Mouse (Mus musculus): ENCODE results near the gene Fermt3. TPM values are rescaled to one million over a fixed set of nuclear protein-coding genes. Genes with fewer than 3 reads are reported as not detected.
A peak's percentile ranks its signal among the peaks of the same experiment; 100 is the strongest.
"Not testable (repeated sequence)": the region's sequence is repeated elsewhere in the genome, so short reads cannot be mapped to it uniquely, and the experiment has no call there.

Gene Fermt3
- polyA plus RNA-seq, 1 experiment from 2014 or later = 10.3 TPM

DNA sequence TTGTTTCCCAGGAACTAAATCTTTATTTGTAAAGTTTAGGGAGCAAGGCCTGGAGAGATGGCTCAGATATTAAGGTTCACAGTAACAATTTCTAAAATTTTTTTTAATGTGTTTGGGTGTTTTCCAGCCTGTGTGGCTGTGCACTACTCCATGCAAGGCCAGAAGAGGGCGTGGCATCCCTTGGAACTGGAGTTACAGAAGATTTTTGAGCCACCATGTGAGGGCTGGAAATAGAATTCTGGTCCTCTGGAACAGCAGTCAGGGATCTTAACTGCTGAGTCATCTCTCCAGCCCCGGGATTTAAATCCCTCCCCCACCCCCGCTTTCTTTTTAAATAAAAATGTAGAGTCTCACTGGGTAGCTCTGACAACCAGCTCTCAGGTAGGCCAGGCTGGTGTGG, 35.9 kb upstream of the Fermt3 start:
- Histone ChIP-seq H3K4me1 (peaks cover 33% of the 10 kb centered on the region), H3K4me3 (no peak overlapping the region), H3K36me3 (no peaks in the 10 kb centered on the region), H3K9me3 (replicated peaks) (no peaks in the 10 kb centered on the region), H3K27ac (replicated peaks) (no peak overlapping the region), H3K27me3 (ENCODE audit: low read depth, poor library complexity, severe bottlenecking) (peaks cover 48% of the 10 kb centered on the region)
- DNase-seq (ENCODE audit: low spot score) = no peak
- WGBS = 45% methylated on average over 3 of the region's 3 CpGs

DNA sequence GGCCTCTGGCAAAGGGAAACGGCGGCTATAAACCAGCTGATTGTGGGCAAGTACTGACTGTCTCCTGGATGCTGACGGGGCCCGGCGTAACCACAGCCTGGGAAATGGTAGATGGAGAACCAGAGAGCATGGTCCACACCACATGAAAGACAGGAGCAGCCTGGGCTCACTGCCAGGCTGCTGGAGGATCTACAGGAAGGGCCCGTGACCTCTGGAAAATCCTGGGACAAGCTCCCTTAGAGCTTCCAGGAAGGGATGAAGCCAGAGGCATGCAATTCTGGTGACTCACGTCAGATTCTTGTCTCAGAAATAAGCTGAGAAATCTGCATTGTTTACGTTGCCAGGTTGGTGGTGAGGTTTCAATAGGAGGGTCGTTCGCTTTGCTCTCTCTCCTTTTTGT, 35.5 kb upstream of the Fermt3 start:
- 73% methylated on average over 10 of the region's 10 CpGs for WGBS
- Histone ChIP-seq H3K27me3 (ENCODE audit: low read depth, poor library complexity, severe bottlenecking) (peaks cover 44% of the 10 kb centered on the region), H3K27ac (replicated peaks) (no peak overlapping the region), H3K4me1 (peaks cover 31% of the 10 kb centered on the region), H3K4me3 (no peak overlapping the region), H3K9me3 (replicated peaks) (no peaks in the 10 kb centered on the region), H3K36me3 (no peaks in the 10 kb centered on the region)
- DNase-seq (ENCODE audit: low spot score) = no peak

DNA sequence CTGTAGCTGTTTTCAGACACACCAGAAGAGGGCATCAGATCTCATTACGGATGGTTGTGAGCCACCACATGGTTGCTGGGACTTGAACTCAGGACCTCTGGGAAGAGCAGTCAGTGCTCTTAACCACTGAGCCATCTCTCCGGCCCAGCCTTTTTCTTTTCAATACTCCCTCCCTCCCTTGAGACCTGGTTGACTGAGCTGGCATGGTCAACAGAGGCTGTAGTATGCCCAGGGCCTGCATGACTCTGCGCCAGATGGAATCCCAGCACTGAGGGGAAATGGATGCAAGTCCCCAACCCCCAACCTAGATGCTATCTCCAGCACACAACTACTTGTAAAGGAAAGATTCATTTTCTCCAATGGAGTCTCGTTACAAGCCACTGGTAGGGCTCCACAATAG, 34.1 kb upstream of the Fermt3 start:
- not testable (repeated sequence) for DNase-seq (ENCODE audit: low spot score); H3K36me3 ChIP-seq; H3K27ac ChIP-seq (replicated peaks); H3K9me3 ChIP-seq (replicated peaks); H3K4me3 ChIP-seq
- Histone ChIP-seq H3K4me1 (peaks cover 25% of the 10 kb centered on the region), H3K27me3 (ENCODE audit: low read depth, poor library complexity, severe bottlenecking) (peaks cover 30% of the 10 kb centered on the region)
- 83% methylated on average over 4 of the region's 4 CpGs for WGBS

DNA sequence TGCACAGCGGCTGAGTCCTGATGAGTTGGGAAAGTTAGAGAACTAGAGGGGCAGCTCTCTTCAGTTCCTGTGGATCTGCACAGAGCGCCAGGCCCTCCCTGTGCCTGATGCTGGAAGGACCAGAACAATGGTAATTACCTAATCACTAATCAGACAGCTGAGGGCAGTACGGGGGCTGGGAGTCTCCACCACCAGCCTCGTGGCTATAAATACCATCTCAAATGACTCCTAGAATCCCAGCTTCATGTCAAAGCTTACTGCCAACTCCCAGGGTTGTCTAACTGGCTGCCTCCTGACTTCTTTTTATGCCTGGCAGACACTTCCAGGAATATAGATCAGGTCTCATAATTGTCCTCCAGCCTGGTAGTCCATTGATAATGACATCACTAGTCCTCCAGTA, 25.4 kb upstream of the Fermt3 start:
- Histone ChIP-seq H3K27me3 (ENCODE audit: low read depth, poor library complexity, severe bottlenecking) (no peaks in the 10 kb centered on the region), H3K4me1 (peaks cover 8% of the 10 kb centered on the region), H3K36me3 (no peaks in the 10 kb centered on the region), H3K9me3 (replicated peaks) (no peaks in the 10 kb centered on the region), H3K4me3 (no peak overlapping the region), H3K27ac (replicated peaks) (no peak overlapping the region)
- 64% methylated on average over 4 of the region's 4 CpGs for WGBS
- no peak for DNase-seq (ENCODE audit: low spot score)

- no peak overlapping the region for H3K27ac ChIP-seq (replicated peaks)
Measured at GRCm38 (mm10) chr19:7044279-7044678, 25.0 kb upstream of the Fermt3 start.

GRCm38 (mm10) chr19:7041171-7041570, 21.9 kb upstream of the Fermt3 start:
- H3K4me3 ChIP-seq = peak overlapping the region; percentile 93; the same call in 1 of the 2 replicates
- WGBS = 89% methylated on average over 2 of the region's 2 CpGs

More at GRCm38 (mm10) chr19:7044279-7044678, 25.0 kb upstream of the Fermt3 start:
- Histone ChIP-seq H3K4me3 (no peak overlapping the region), H3K4me1 (peaks cover 12% of the 10 kb centered on the region), H3K36me3 (no peaks in the 10 kb centered on the region), H3K27me3 (ENCODE audit: low read depth, poor library complexity, severe bottlenecking) (no peaks in the 10 kb centered on the region), H3K9me3 (replicated peaks) (no peaks in the 10 kb centered on the region)
- WGBS = 77% methylated on average over 4 of the region's 4 CpGs
- DNase-seq (ENCODE audit: low spot score) = no peak

DNA sequence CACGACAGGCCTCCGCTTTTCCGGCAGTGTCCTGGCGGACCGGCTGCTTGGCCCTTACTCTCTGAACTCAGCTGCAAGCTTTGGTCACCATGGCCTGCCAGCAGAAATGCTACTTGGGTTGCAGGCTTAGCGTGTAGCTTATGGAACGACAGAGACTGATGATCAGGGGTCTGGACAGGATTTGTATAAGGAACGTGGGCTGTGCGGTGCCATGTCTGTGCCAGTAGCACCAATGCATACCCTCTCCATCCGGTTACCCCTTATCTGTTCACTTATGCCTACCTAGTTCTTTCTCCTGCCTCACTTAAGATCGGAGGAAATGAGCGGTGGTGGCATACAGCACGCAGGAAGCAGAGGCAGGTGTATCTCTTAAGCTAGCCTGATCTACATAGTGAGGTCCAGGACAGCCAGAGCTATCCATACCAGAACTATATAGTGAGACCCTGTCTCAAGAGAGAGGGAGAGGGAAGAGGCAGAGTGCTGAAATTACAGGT, 21.4 kb upstream of the Fermt3 start:
- no peak for DNase-seq (ENCODE audit: low spot score)
- peak overlapping the region; percentile 93 for H3K4me3 ChIP-seq
- 31% methylated on average over 13 of the region's 13 CpGs for WGBS
- peaks cover 38% of the 10 kb centered on the region for H3K4me1 ChIP-seq
- H3K27ac ChIP-seq (replicated peaks) = peak overlapping the region; percentile 96
- H3K9me3 ChIP-seq (replicated peaks) = no peaks in the 10 kb centered on the region
- no peaks in the 10 kb centered on the region for H3K27me3 ChIP-seq (ENCODE audit: low read depth, poor library complexity, severe bottlenecking)
- H3K36me3 ChIP-seq = peaks cover 30% of the 10 kb centered on the region

More at GRCm38 (mm10) chr19:7041171-7041570, 21.9 kb upstream of the Fermt3 start:
- H3K4me1 ChIP-seq = peaks cover 38% of the 10 kb centered on the region
- peak overlapping the region; percentile 96; the same call in 1 of the 2 replicates for H3K27ac ChIP-seq (replicated peaks)
- H3K9me3 ChIP-seq (replicated peaks) = no peaks in the 10 kb centered on the region
- H3K36me3 ChIP-seq = peaks cover 25% of the 10 kb centered on the region
- DNase-seq (ENCODE audit: low spot score) = no peak
- no peaks in the 10 kb centered on the region for H3K27me3 ChIP-seq (ENCODE audit: low read depth, poor library complexity, severe bottlenecking)

DNA sequence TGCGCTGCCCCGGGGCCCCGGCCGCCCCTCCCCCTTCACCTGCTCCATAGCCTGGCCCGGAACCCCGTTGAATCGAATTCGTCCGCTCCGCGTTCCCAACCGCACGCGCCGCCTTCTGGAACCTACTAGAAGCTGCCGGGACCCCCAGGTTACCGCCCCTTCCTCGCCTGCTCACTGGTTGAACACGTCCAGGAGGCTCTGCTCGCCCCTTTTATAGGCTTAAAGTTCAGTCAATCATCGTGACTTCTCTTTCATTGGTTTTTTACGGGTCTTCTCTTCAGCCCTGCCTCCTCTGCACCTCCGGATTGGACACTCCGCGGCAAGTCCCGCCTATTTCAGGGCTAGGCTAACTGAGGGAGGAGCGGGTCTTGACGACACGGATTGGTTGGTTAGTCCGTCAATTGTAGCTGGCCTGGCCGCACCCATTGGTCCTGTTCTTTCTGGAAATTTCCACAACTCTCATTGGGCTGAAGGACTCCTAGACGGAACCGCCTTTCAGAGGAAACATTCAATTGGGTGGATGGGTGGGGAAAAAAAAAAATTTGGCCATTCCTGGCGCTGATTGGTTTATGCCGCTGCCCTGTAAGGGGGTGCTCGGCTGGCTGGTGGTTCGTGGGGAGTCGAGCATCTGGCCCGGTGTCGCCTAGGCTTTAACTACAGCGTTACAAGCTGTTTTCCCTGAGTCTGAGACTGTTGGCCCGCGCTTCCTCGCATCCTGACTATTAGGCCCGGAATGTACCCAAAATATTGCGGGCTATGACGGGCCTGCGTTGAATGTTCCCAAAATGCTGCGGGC, 20.8 kb upstream of the Fermt3 start, which contains the start of gene Stip1:
Gene Stip1, minus strand, starts transcription at position 127 of the 796 bp plus-strand sequence.
- Histone ChIP-seq H3K4me3 (peak within 1 kb of the TSS; percentile 93), H3K27ac (replicated peaks) (peak within 1 kb of the TSS; percentile 98), H3K27me3 (ENCODE audit: low read depth, poor library complexity, severe bottlenecking) (no peaks in the 10 kb centered on the region), H3K4me1 (peaks cover 38% of the 10 kb centered on the region), H3K36me3 (peaks cover 36% of the 10 kb centered on the region), H3K9me3 (replicated peaks) (no peaks in the 10 kb centered on the region)
- under 1% methylated on average over 49 of the region's 49 CpGs for WGBS
- peak; percentile 99 for DNase-seq (ENCODE audit: low spot score)

DNA sequence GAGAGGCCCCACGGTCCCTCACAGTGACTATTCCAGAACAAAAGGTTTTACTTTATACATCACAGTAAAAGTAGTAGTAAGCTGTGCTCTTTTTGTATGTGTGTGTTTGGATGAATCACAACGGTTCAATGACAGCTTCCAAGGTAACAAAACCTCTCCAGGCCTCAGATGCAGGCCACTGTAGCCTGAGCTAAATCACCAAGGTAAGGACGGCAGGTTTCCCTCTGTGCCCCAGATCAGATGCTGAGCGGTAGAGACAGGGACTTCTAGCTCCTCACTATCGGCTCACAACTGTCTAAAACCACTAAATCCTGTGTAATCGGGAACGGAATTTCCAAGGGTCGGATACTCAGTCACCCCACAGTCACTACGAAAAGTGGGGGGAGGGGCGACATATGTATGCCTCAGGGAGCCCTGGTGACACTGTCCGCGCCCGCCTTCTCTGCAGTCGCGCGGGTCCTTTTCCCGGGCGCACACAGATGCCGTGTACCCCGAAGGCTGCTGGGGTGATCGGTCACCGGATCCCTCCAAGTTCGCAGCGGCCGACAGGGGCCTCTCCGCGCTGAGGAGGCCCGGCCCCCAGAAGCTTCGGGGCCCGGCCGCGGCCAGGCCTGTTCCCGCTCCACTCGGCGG, 19.9 kb upstream of the Fermt3 start:
- Histone ChIP-seq H3K27ac (replicated peaks) (peak overlapping the region; percentile 98), H3K4me1 (peaks cover 38% of the 10 kb centered on the region), H3K27me3 (ENCODE audit: low read depth, poor library complexity, severe bottlenecking) (no peaks in the 10 kb centered on the region), H3K9me3 (replicated peaks) (no peaks in the 10 kb centered on the region), H3K36me3 (peaks cover 45% of the 10 kb centered on the region), H3K4me3 (peak overlapping the region; percentile 93)
- peak; percentile 61 for DNase-seq (ENCODE audit: low spot score)
- 2% methylated on average over 35 of the region's 35 CpGs for WGBS

- Histone ChIP-seq H3K4me1 (peaks cover 23% of the 10 kb centered on the region), H3K27ac (replicated peaks) (no peak overlapping the region), H3K27me3 (ENCODE audit: low read depth, poor library complexity, severe bottlenecking) (no peaks in the 10 kb centered on the region), H3K36me3 (peaks cover 96% of the 10 kb centered on the region), H3K9me3 (replicated peaks) (no peaks in the 10 kb centered on the region), H3K4me3 (no peak overlapping the region)
- 91% methylated on average over 5 of the region's 5 CpGs for WGBS
- no peak for DNase-seq (ENCODE audit: low spot score)
Measured at GRCm38 (mm10) chr19:7034006-7034405, 14.7 kb upstream of the Fermt3 start.

- Histone ChIP-seq H3K36me3 (peaks cover 99% of the 10 kb centered on the region), H3K4me3 (no peak overlapping the region), H3K9me3 (replicated peaks) (no peaks in the 10 kb centered on the region), H3K27me3 (ENCODE audit: low read depth, poor library complexity, severe bottlenecking) (no peaks in the 10 kb centered on the region), H3K27ac (replicated peaks) (no peak overlapping the region), H3K4me1 (no peaks in the 10 kb centered on the region)
- no peak for DNase-seq (ENCODE audit: low spot score)
- 93% methylated on average over 5 of the region's 5 CpGs for WGBS
Measured at GRCm38 (mm10) chr19:7029531-7029930, 10.3 kb upstream of the Fermt3 start.

DNA sequence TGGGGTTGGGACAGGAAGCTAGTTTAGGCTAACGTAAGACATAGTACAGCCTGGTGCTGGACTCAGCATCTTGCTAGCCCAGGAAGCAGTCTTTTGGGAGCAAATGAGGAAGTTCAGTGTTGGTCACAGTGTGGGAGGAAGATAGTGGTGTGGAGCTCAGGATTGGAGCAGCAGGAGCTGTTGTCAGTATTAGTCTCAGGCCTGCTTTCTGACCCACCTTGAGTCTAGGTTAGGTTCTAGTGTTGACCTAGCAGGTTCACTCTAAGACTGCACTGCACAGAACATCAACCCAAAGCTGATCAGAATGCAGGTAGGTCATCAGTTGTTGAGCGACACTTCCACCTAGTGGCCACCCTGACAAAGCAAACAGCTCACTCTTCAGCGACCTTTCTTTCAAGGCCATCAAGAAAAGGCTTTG, 964 bp upstream of the Fermt3 start:
- Histone ChIP-seq H3K4me1 (no peaks in the 10 kb centered on the region), H3K27ac (replicated peaks) (no peak overlapping the region), H3K27me3 (ENCODE audit: low read depth, poor library complexity, severe bottlenecking) (no peaks in the 10 kb centered on the region), H3K4me3 (no peak overlapping the region), H3K36me3 (peaks cover 88% of the 10 kb centered on the region), H3K9me3 (replicated peaks) (no peaks in the 10 kb centered on the region)
- DNase-seq (ENCODE audit: low spot score) = peak; percentile 37
- 59% methylated on average over 3 of the region's 3 CpGs for WGBS

DNA sequence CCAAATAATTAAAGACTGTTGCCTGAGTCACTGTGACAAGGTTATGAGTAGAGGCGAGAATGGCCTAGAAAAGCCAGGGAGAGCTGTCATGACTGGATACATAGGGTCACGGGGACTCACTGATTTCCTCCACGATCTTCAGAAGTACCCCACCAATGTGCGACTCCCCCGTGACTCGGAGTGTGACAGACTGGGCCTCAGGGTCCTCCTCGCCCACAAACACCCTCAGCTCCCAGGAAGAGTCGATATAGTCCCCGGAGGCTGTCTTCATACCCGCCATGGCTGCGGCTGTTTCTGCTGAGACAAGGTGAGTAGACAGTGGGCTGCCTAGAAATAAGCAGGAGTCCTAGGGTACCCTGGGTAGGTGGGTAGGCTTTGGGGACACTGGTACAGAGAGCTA, 723 bp downstream of the Fermt3 start:
- Histone ChIP-seq H3K4me3 (no peak overlapping the region), H3K27me3 (ENCODE audit: low read depth, poor library complexity, severe bottlenecking) (no peaks in the 10 kb centered on the region), H3K36me3 (peaks cover 84% of the 10 kb centered on the region), H3K9me3 (replicated peaks) (no peaks in the 10 kb centered on the region), H3K27ac (replicated peaks) (no peak overlapping the region), H3K4me1 (no peaks in the 10 kb centered on the region)
- 94% methylated on average over 11 of the region's 11 CpGs for WGBS
- no peak for DNase-seq (ENCODE audit: low spot score)
